Mouse (Mus musculus): ENCODE data around the gene 1700012B09Rik. TPM values are rescaled to one million over a fixed set of nuclear protein-coding genes. Genes with fewer than 3 reads are reported as not detected.

1700012B09Rik gene
- not detected in 2 replicates for polyA plus RNA-seq (2012; ENCODE audit: insufficient read depth, insufficient read length, low replicate concordance, missing spikeins)

DNA sequence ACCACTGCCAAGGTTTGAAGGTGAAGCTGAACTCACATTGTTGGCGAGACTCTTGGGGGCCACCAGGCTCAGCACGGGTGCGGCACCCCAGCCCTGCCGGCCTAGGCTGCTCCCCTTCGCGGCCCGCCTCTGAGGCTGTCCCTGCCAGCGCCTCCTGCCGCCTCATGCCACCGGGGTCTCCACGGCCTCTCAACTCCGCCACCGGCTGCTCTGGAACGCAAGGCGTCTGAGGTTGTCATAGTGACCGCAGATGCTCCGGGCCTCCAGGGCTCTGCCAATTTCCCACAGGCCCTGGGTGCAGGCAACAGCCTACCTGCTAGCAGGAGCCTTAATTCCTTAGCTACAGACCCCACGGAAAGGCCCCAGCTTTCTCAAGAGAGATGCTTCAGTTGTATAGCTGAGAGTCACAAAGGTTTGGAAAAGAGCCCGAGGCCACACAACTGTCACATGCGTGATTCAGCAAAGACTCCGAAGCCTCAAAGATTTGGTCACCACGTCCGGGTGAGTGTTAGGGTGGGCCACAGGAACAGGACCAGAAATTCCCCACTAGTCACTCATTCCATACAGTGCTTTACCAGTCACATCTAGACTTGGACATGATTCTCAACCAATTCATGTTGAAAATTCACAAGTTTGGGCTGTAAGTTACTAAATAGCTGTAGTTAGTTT is at the start of gene 1700012B09Rik:
Gene 1700012B09Rik (minus strand): TSS at position 228 of the 669 bp plus-strand sequence.
- WGBS: 25% methylated on average over 23 of the region's 23 CpGs
- Histone ChIP-seq H3K4me3 (ENCODE audit: insufficient read depth, low read depth, low read length) (no peak within 1 kb of the TSS), H3K27ac (ENCODE audit: insufficient read depth, low read depth, low read length) (no peak within 1 kb of the TSS), H3K4me1 (ENCODE audit: control insufficient read depth, insufficient read depth, low read length) (no peaks in the 10 kb centered on the region; the same call in 1 of the 2 replicates)
- TF ChIP-seq CTCF (IDR thresholded peaks at IDR 0.05; ENCODE audit: insufficient read depth, low read depth, low read length): no peak

DNA sequence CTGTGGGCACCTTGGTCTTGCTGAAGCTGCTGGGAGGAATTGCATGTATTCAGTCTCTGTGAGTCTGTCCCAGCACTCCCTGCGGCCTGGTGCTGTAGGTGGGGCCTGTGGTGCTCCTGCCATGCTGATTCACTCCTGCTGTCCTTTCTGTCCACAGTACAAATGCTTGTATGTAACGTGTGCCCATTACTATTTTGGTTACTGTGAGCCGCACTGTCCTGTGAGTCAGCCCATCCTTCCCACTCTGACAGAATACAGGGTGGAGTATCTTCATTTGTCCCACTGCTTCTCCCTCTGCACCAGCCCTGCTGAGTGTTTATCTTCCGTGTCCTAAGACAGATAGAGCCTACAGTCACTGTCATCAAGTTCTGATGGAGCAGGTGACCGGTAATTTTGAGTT is 39.3 kb upstream of the 1700012B09Rik start:
- Histone ChIP-seq H3K4me3 (ENCODE audit: insufficient read depth, low read depth, low read length) (no peak overlapping the region), H3K4me1 (ENCODE audit: control insufficient read depth, insufficient read depth, low read length) (no peaks in the 10 kb centered on the region), H3K27ac (ENCODE audit: insufficient read depth, low read depth, low read length) (no peak overlapping the region)
- TF ChIP-seq CTCF (IDR thresholded peaks at IDR 0.05; ENCODE audit: insufficient read depth, low read depth, low read length) (no peak), POLR2A (IDR thresholded peaks at IDR 0.05; ENCODE audit: insufficient read depth, low read depth, low read length) (no peak)
- WGBS: 72% methylated on average over 5 of the region's 5 CpGs

DNA sequence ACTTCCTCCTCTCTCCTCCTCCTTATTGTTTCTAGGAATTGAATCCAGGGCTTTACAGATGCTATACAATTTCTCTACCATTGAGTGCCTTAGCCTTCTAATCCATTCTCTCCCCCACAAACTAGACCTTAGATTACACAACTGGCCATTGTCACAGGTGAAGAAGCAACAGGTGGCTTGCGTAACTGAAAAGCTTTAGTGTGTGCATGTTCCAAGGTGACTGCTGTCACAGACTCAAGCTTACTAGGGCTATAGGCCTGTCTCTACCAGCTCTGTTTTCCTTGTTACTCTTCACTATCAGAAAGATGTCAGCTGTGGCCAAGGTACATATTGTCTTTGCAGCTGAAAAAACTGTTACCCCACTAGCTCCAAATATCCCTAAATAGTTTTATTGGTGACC is 36.0 kb upstream of the 1700012B09Rik start:
- Histone ChIP-seq H3K4me1 (ENCODE audit: control insufficient read depth, insufficient read depth, low read length) (no peaks in the 10 kb centered on the region), H3K27ac (ENCODE audit: insufficient read depth, low read depth, low read length) (no peak overlapping the region), H3K4me3 (ENCODE audit: insufficient read depth, low read depth, low read length) (no peak overlapping the region)
- no peak for TF ChIP-seq POLR2A (IDR thresholded peaks at IDR 0.05; ENCODE audit: insufficient read depth, low read depth, low read length)
- no peak for TF ChIP-seq CTCF (IDR thresholded peaks at IDR 0.05; ENCODE audit: insufficient read depth, low read depth, low read length)
- 100% methylated on average over 1 of the region's 1 CpGs for WGBS

DNA sequence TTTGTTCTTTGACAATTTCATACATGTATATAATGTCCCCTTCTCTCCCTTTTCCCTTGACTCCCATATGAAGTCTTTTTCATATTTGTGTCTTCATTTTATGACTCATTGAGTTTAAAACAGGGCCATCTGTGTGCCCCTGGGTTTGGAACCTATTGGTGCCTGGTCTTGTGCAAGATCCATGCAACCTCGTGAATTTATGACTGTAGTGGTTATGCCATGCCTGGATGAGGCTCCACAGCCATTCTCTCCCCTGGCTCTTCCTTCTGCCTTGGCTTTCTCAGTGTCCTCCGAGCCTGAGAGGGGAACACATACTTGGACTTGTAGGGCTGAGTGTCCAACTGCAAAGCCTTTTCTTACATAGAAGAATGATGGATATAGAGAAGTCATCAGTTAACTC is 34.9 kb upstream of the 1700012B09Rik start:
- 95% methylated on average over 2 of the region's 2 CpGs for WGBS
- no peak overlapping the region for H3K27ac ChIP-seq (ENCODE audit: insufficient read depth, low read depth, low read length)

DNA sequence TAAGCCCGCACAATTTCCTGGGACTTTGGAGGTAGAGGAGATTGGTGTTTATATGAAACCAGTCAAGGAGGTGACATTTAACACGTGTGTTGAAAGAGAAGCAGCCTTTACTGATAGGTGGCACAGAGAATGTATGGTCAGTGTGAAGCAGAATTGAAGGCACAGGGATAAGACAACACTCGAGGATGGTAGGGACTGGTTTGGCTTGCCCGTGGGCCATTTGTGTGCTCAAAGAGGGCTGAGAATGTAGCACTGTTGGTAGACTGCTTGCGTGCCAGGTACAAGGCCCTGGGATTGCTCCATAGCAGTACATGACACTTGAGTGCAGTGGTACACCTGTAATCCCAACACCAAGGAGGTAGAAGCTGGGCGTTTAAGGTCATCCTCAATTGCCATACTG is 16.5 kb upstream of the 1700012B09Rik start:
- TF ChIP-seq POLR2A (IDR thresholded peaks at IDR 0.05; ENCODE audit: insufficient read depth, low read depth, low read length) (no peak), CTCF (IDR thresholded peaks at IDR 0.05; ENCODE audit: insufficient read depth, low read depth, low read length) (no peak)
- H3K4me1 ChIP-seq (ENCODE audit: control insufficient read depth, insufficient read depth, low read length): no peaks in the 10 kb centered on the region
- no peak overlapping the region for H3K4me3 ChIP-seq (ENCODE audit: insufficient read depth, low read depth, low read length)
- 91% methylated on average over 6 of the region's 6 CpGs for WGBS
- no peak overlapping the region for H3K27ac ChIP-seq (ENCODE audit: insufficient read depth, low read depth, low read length)

More for the DNA sequence above, 34.9 kb upstream of the 1700012B09Rik start:
- TF ChIP-seq POLR2A (IDR thresholded peaks at IDR 0.05; ENCODE audit: insufficient read depth, low read depth, low read length) (no peak), CTCF (IDR thresholded peaks at IDR 0.05; ENCODE audit: insufficient read depth, low read depth, low read length) (no peak)
- Histone ChIP-seq H3K4me3 (ENCODE audit: insufficient read depth, low read depth, low read length) (no peak overlapping the region), H3K4me1 (ENCODE audit: control insufficient read depth, insufficient read depth, low read length) (no peaks in the 10 kb centered on the region)

DNA sequence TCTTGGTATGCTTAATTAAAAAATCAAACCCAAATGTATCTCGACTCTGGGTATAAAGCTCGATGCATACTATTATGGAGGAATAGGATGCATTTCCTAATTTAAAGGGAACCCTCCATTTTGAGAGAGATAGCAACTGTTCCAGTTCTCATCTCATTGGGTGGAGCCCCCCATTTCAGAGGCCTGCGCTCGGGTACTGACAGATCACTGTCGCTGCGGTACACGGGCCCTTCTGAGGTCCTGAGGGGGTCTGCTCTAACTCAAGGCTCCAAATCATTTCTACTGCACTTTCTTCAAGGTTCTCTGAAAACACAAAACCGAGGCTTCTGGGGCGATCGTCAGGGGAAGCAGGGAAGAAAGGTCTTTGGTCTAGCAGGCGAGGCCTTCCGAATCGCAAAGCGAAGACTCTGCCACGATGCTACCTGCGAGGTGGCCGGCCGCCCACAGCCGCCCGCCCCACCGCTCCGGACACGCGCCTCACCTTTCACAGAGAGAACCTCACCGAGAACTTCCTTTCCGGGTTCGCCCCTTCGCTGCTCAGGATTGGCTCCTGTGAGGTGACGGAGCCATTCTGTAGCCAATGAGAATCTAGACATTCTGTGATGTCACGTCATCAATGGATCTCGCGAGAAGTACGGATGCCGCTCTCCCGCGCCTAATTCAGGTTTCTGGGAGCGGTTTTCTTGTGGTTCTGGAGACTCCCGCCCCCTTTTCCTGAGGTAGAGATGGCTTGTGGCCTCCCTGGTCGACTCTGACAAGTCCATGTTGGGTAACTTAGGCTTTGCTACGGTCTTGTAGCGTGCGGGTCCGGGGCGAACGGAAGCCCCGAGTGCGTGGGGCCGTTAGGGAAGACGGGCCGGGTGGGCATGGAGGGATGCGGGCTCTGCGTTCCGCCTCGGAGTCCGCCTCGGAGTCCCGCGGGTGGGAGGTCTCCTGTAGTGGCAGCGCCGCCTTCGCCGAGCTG is 13.5 kb upstream of the 1700012B09Rik start, which contains the start of the genes Mre11a and Ankrd49:
Gene Mre11a (plus strand): TSS at position 616 of the 964 bp plus-strand sequence.
Gene Ankrd49 (minus strand): TSS at position 818 of the 964 bp plus-strand sequence.
- WGBS: under 1% methylated on average over 62 of the region's 62 CpGs

DNA sequence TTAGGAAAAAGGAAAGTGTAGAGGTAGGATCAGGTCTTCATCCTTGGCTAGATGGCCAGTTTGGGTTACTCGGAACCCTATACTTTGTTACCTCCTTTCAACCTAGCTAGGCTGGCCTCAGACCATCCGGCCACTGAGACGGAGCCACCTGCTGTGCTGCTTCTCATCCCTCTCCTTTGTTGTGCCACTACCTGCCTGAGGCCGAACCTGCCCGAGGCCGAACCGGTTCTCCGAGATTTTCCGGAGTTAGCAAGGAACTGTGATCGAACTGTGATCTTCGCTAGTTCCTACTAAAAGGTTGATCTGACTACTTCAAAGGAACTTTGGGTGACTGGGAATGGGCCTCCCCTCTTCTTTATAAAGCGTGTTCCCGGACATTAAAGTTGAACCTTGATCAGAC is 7.5 kb upstream of the 1700012B09Rik start:
- Histone ChIP-seq H3K4me3 (ENCODE audit: insufficient read depth, low read depth, low read length) (no peak overlapping the region), H3K27ac (ENCODE audit: insufficient read depth, low read depth, low read length) (no peak overlapping the region), H3K4me1 (ENCODE audit: control insufficient read depth, insufficient read depth, low read length) (no peaks in the 10 kb centered on the region)
- TF ChIP-seq CTCF (IDR thresholded peaks at IDR 0.05; ENCODE audit: insufficient read depth, low read depth, low read length): no peak
- TF ChIP-seq POLR2A (IDR thresholded peaks at IDR 0.05; ENCODE audit: insufficient read depth, low read depth, low read length): no peak
- 46% methylated on average over 13 of the region's 13 CpGs for whole genome bisulfite sequencing

More for the DNA sequence above, 13.5 kb upstream of the 1700012B09Rik start, which contains the start of the genes Mre11a and Ankrd49:
- TF ChIP-seq CTCF (IDR thresholded peaks at IDR 0.05; ENCODE audit: insufficient read depth, low read depth, low read length) (no peak), POLR2A (IDR thresholded peaks at IDR 0.05; ENCODE audit: insufficient read depth, low read depth, low read length) (peak; percentile 66)
- H3K4me1 ChIP-seq (ENCODE audit: control insufficient read depth, insufficient read depth, low read length): no peaks in the 10 kb centered on the region
- peak within 1 kb of the TSS; percentile 98 for H3K27ac ChIP-seq (ENCODE audit: insufficient read depth, low read depth, low read length)
- peak within 1 kb of the TSS; percentile 90 for H3K4me3 ChIP-seq (ENCODE audit: insufficient read depth, low read depth, low read length)

DNA sequence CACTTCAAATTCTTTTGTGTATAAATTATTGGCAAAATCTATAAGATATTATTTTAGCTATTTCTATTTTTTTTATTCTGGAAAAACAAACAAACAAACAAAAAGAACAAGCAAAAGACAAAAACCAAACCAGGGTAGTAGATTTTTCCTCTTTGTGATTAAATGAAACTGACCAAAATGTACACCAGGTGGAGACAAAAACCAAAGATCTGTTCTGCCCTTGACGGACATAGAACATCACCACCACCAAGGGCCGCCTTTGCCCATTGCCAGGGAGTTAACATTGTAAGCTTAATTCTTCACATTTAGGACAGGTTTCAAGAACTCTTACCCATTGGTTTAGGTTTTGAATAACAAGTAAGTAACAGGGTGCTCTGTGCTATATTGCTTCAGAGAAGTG is 3.0 kb upstream of the 1700012B09Rik start:
- Histone ChIP-seq H3K4me3 (ENCODE audit: insufficient read depth, low read depth, low read length) (no peak overlapping the region), H3K27ac (ENCODE audit: insufficient read depth, low read depth, low read length) (no peak overlapping the region), H3K4me1 (ENCODE audit: control insufficient read depth, insufficient read depth, low read length) (no peaks in the 10 kb centered on the region; the same call in 1 of the 2 replicates)
- TF ChIP-seq POLR2A (IDR thresholded peaks at IDR 0.05; ENCODE audit: insufficient read depth, low read depth, low read length): no peak
- TF ChIP-seq CTCF (IDR thresholded peaks at IDR 0.05; ENCODE audit: insufficient read depth, low read depth, low read length): no peak
- 34% methylated on average over 2 of the region's 2 CpGs for WGBS
